In the genomic region with DNA sequence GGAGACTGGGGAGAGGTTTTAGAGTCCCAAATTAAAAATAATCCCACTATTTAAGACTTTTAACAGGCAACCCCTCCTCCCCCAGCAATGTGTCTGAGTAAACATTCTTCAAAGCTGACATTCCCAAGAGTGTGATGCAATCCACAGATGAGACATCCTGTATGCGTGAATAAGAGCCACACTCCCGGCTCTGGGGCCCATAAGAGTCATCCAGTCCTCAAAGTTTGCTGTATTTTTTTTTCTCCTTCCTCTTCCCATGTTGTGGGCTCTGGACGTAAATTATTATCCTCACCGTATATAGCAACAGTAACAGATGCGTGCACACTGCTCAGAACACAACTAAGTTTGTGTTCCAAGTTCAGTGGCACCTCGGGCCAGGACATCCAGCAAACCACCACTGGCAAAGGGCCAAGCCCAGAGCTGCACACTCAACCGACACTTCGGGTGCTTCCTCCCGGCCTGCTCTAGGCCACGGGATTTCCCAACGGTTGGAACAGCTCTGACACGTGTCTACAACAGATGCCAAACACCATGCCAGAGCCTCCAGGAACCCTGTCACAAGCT, we compare ENCODE assay signal across 8 mouse cellular contexts.
A peak's percentile ranks its signal among the peaks of the same experiment; 100 is the strongest.
DNase-seq lines count a peak whose midpoint lies in the region; ATAC-seq and TF ChIP-seq lines count a peak whose summit lies in the region.

No protein-coding gene starts in this region.

- no peaks in the 10 kb centered on the region for H3K9me3 ChIP-seq in heart, embryonic 11.5 days (replicated peaks; ENCODE audit: control insufficient read depth, low read length)
- H3K9me3 ChIP-seq in intestine, embryonic 16.5 days (ENCODE audit: control insufficient read depth, low read length), result no peaks in the 10 kb centered on the region
- no peaks in the 10 kb centered on the region for H3K9me3 ChIP-seq in hindbrain, postnatal 0 days (ENCODE audit: low read length)

- peak; percentile 77 to 84 for DNase-seq in heart, adult 18-20 months
- peak; percentile 83 for DNase-seq in lung, postnatal 25 days (ENCODE audit: low spot score)
- DNase-seq in right cerebral cortex, postnatal 14 days, result no peak
- no peak for DNase-seq in hindbrain, postnatal 0 days (ENCODE audit: low spot score)
- DNase-seq in thymus, postnatal 0 days (ENCODE audit: low spot score), result no peak

- TF ChIP-seq CTCF in embryonic fibroblast, embryonic 13.5 days (IDR thresholded peaks at IDR 0.05; ENCODE audit: borderline replicate concordance, insufficient read depth, low read length), result no peak
- no peak for TF ChIP-seq CTCF in hindbrain, postnatal 0 days (IDR thresholded peaks at IDR 0.05; ENCODE audit: low read depth)

- H3K4me1 ChIP-seq in heart, embryonic 11.5 days (ENCODE audit: control insufficient read depth, insufficient read depth, low read length), result no peaks in the 10 kb centered on the region; the same call in none of the 2 replicates
- H3K4me1 ChIP-seq in embryonic fibroblast, embryonic 13.5 days (ENCODE audit: control insufficient read depth, insufficient read depth, low read length), result peaks cover 2% of the 10 kb centered on the region
- H3K4me1 ChIP-seq in intestine, embryonic 16.5 days (ENCODE audit: control insufficient read depth, insufficient read depth, low read length), result peaks cover 4% of the 10 kb centered on the region; the same call in 1 of the 2 replicates
- H3K4me1 ChIP-seq in hindbrain, postnatal 0 days (ENCODE audit: insufficient read depth, low read length), result no peaks in the 10 kb centered on the region

- WGBS in heart, embryonic 11.5 days (ENCODE audit: insufficient replicate concordance), result 53% methylated on average over 12 of the region's 12 CpGs
- WGBS in intestine, embryonic 16.5 days, result 45% methylated on average over 12 of the region's 12 CpGs
- WGBS in hindbrain, postnatal 0 days, result 61% methylated on average over 12 of the region's 12 CpGs

- H3K27ac ChIP-seq in heart, embryonic 11.5 days (ENCODE audit: low read depth, low read length), result no peak overlapping the region
- peak overlapping the region; percentile 98 for H3K27ac ChIP-seq in embryonic fibroblast, embryonic 13.5 days (ENCODE audit: insufficient read depth, low read length)
- peak overlapping the region; percentile 12 for H3K27ac ChIP-seq in intestine, embryonic 16.5 days (ENCODE audit: low read length)
- no peak overlapping the region for H3K27ac ChIP-seq in hindbrain, postnatal 0 days

- H3K4me3 ChIP-seq in heart, embryonic 11.5 days (ENCODE audit: low read depth, low read length), result no peak overlapping the region
- no peak overlapping the region for H3K4me3 ChIP-seq in embryonic fibroblast, embryonic 13.5 days (ENCODE audit: insufficient read depth, low read length)
- H3K4me3 ChIP-seq in intestine, embryonic 16.5 days (ENCODE audit: low read length), result no peak overlapping the region
- no peak overlapping the region for H3K4me3 ChIP-seq in hindbrain, postnatal 0 days (ENCODE audit: low read length)

- ATAC-seq in heart, embryonic 11.5 days (replicated peaks; ENCODE audit: insufficient number of reproducible peaks, low FRiP score, low TSS enrichment), result no peak
- peak; percentile 63; the same call in 1 of the 2 replicates for ATAC-seq in intestine, embryonic 16.5 days
- ATAC-seq in hindbrain, postnatal 0 days, result no peak

- H3K27me3 ChIP-seq in heart, embryonic 11.5 days (ENCODE audit: control insufficient read depth, insufficient read depth, low read length), result no peaks in the 10 kb centered on the region
- H3K27me3 ChIP-seq in intestine, embryonic 16.5 days (replicated peaks; ENCODE audit: control insufficient read depth, insufficient read depth, low read length), result no peaks in the 10 kb centered on the region
- H3K27me3 ChIP-seq in hindbrain, postnatal 0 days (ENCODE audit: insufficient read depth, low read length), result no peaks in the 10 kb centered on the region

- no peaks in the 10 kb centered on the region for H3K36me3 ChIP-seq in heart, embryonic 11.5 days (ENCODE audit: control insufficient read depth, insufficient read depth, low read length)
- no peaks in the 10 kb centered on the region for H3K36me3 ChIP-seq in intestine, embryonic 16.5 days (ENCODE audit: control insufficient read depth, insufficient read depth, low read length)
- no peaks in the 10 kb centered on the region for H3K36me3 ChIP-seq in hindbrain, postnatal 0 days (ENCODE audit: insufficient read depth, low read length)

- TF ChIP-seq POLR2A in embryonic fibroblast, embryonic 13.5 days (IDR thresholded peaks at IDR 0.05; ENCODE audit: low read depth, low read length), result no peak

- no peak overlapping the region for H3K4me2 ChIP-seq in heart, embryonic 11.5 days
- no peak overlapping the region for H3K4me2 ChIP-seq in intestine, embryonic 16.5 days (ENCODE audit: low read depth, low read length)
- H3K4me2 ChIP-seq in hindbrain, postnatal 0 days (ENCODE audit: low read depth, low read length), result no peak overlapping the region

- no peak overlapping the region for H3K9ac ChIP-seq in heart, embryonic 11.5 days (ENCODE audit: low read depth, low read length)
- H3K9ac ChIP-seq in intestine, embryonic 16.5 days (ENCODE audit: low read depth, low read length), result no peak overlapping the region
- H3K9ac ChIP-seq in hindbrain, postnatal 0 days (replicated peaks; ENCODE audit: low read length), result no peak overlapping the region

Comparison
In these comparisons a context has a peak if more than half of its experiments do, and no peak if none do; other contexts are left out.
1. DNase-seq: peak in heart, adult 18-20 months (2 of 2) and lung, postnatal 25 days (single experiment); none in right cerebral cortex, postnatal 14 days (single experiment), hindbrain, postnatal 0 days (single experiment) and thymus, postnatal 0 days (single experiment).
2. H3K27ac ChIP-seq: peak in embryonic fibroblast, embryonic 13.5 days (single experiment) and intestine, embryonic 16.5 days (single experiment); none in heart, embryonic 11.5 days (single experiment) and hindbrain, postnatal 0 days (single experiment).